Mouse (Mus musculus) heart, embryonic 15.5 days (tissue): ENCODE data around the gene Ccnf. TPM values are rescaled to one million over a fixed set of nuclear protein-coding genes. Genes with fewer than 3 reads are reported as not detected.
A peak's percentile ranks its signal among the peaks of the same experiment; 100 is the strongest.

Experiments
- ATAC-seq: fragments of 200-750 bp; cut with Nextera tagmentation; replicated peaks from 2 replicates; pipeline ENCODE4 v1.8.0; 2017; ENCODE audit warnings: low read depth, moderate TSS enrichment; ENCODE audit not compliant: insufficient number of reproducible peaks, insufficient read depth, low FRiP score
- H3K27ac ChIP-seq: fragments of 300-500 bp; sonication (generic); 2 replicates; pipeline ENCODE4 v1.5.1; 2015; ENCODE audit warnings: mild to moderate bottlenecking, inconsistent platforms
- H3K27me3 ChIP-seq: fragments of 300-500 bp; sonication (generic); 2 replicates; pipeline ENCODE4 v1.6.1; 2015; ENCODE audit warnings: inconsistent platforms
- H3K36me3 ChIP-seq: fragments of 300-500 bp; sonication (generic); 2 replicates; pipeline ENCODE4 v1.6.1; 2015; ENCODE audit warnings: mild to moderate bottlenecking, inconsistent platforms
- H3K4me1 ChIP-seq: fragments of 300-500 bp; sonication (generic); replicated peaks from 2 replicates; pipeline ENCODE4 v1.6.1; 2015; ENCODE audit warnings: inconsistent platforms
- H3K4me2 ChIP-seq: fragments of 300-500 bp; sonication (generic); 2 replicates; pipeline ENCODE4 v1.6.1; 2015; ENCODE audit warnings: inconsistent platforms, mild to moderate bottlenecking, moderate library complexity
- H3K4me3 ChIP-seq: fragments of 300-500 bp; sonication (generic); 2 replicates; pipeline ENCODE4 v1.5.1; 2015; ENCODE audit warnings: mild to moderate bottlenecking, inconsistent platforms
- H3K9ac ChIP-seq: fragments of 300-500 bp; sonication (generic); 2 replicates; pipeline ENCODE4 v1.6.1; 2015; ENCODE audit warnings: mild to moderate bottlenecking, inconsistent platforms
- H3K9me3 ChIP-seq: fragments of 300-500 bp; sonication (generic); replicated peaks from 2 replicates; pipeline ENCODE4 v1.6.1; 2016; ENCODE audit warnings: inconsistent platforms
- WGBS: fragments of 180-500 bp; shearing (Covaris S2); methylation state at CpG from one replicate; pipeline ENCODE4 v1.1.7; 2015; ENCODE audit warnings: mixed read lengths; 5-methylcytosine and 5-hydroxymethylcytosine counted together
- polyA plus RNA-seq: library from polyadenylated mRNA; unstranded; fragments of >200 nt; fragmentation: Nextera tagmentation; extraction: Ambion mirVana; gene quantifications from 2 replicates; pipeline ENCODE4 v1.2.1, GENCODE M21; 2015

Ccnf gene
- polyA plus RNA-seq, 1 experiment from 2014 or later, result 29.2 TPM

DNA sequence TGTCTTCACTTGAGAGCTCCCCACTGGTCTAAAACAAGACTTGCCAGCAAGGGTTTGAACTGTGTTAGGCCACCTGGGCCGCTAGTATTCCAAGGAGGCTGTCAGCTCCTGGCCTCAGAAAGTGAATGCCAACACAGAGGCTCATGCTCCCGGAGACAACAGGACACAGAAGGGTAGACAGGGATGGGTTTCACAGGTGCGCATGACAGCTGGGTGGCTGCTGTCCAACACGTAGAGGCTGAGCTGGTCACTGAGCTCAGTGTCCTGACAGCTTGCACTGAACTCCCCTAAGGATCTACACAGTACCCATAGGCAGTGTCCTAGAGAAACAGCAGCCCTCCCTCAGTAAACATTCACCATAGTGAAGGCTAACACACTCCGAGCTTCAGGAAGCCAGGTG lies 27.8 kb downstream of the Ccnf start:
- Histone ChIP-seq H3K4me2 (no peak overlapping the region), H3K9ac (no peak overlapping the region), H3K36me3 (peaks cover 54% of the 10 kb centered on the region), H3K4me1 (peaks cover 15% of the 10 kb centered on the region), H3K4me3 (no peak overlapping the region), H3K27ac (no peak overlapping the region), H3K9me3 (no peaks in the 10 kb centered on the region), H3K27me3 (no peaks in the 10 kb centered on the region)
- no peak for ATAC-seq
- WGBS, result 78% methylated on average over 5 of the region's 5 CpGs

DNA sequence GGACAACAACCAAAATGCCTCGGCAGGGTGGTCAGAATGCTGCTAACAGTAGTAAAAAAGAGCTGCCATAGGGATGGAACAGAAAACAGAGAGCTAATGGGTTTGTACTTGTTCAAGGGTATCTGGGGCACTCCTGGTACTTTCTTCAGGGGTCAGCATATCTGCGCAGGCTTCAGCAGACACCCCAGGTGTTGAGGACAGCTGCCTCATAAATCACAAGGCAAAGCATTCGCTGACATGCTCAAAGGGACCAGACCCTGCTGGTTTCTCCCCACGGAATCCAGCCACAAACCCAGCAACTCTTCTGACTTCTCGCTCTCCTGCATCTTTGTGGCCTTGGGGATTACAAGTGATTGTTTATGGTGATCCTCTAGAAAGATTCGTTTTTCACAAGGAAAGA lies 28.6 kb downstream of the Ccnf start:
- 74% methylated on average over 6 of the region's 6 CpGs for WGBS
- Histone ChIP-seq H3K9ac (no peak overlapping the region), H3K27me3 (no peaks in the 10 kb centered on the region), H3K4me2 (no peak overlapping the region), H3K9me3 (no peaks in the 10 kb centered on the region), H3K4me1 (peaks cover 15% of the 10 kb centered on the region), H3K4me3 (no peak overlapping the region), H3K27ac (no peak overlapping the region), H3K36me3 (peaks cover 47% of the 10 kb centered on the region)
- ATAC-seq, result no peak

DNA sequence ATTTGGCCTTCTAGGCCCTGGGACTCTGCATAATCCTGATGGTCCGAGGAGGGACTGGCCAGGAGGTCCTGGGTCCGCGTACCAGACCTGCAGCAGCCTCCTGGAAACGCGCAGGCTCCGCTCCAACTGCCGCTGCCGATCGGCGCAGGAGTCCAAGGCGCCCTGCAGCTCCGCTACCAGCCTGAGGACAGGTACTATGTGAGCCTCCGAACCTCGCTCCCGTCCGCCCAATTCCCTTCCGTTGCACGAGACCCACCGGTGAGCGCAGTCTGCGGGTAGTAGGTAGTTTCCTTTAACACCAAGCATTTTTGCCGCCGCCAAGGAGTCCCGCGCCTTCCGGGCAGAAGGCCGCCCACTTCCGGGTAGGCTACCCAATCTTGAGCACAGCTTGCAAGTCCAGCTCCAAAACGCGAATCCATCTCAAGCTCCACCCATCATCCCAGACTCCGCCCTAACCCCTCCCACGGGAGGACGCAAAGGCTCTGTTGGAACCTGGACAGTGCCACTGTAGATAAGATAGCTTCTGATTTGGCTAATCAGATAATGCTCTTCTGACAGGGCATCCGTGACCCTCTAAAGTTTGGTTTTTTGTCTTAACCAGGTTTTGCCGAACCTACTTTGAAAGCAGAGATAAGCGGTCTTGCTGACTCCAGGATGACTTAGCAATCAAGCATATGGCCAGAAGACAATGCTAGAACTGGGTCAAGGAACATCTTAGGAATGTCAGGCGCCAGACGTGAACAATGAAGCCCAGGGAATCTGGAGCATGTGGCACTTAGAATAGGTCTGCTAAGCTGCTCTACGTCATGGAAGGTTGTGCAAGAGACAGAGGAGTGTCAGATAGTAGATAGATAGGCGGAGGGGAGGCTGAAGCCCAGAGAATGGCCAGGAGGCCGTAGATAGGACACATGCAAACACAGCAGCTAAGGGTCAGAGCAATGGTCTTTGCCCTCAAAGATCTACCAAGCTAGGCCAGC lies 30.6 kb downstream of the Ccnf start, which contains the start of gene Tedc2:
Gene Tedc2 (minus strand): TSS at position 417 of the 977 bp plus-strand sequence.
- Histone ChIP-seq H3K4me3 (peak within 1 kb of the TSS; percentile 73), H3K27ac (peak within 1 kb of the TSS; percentile 49), H3K4me2 (peak within 1 kb of the TSS; percentile 82), H3K4me1 (peaks cover 15% of the 10 kb centered on the region), H3K36me3 (peaks cover 37% of the 10 kb centered on the region), H3K27me3 (no peaks in the 10 kb centered on the region), H3K9ac (peak within 1 kb of the TSS; percentile 70), H3K9me3 (no peaks in the 10 kb centered on the region)
- ATAC-seq, result peak; percentile 90
- 2% methylated on average over 41 of the region's 41 CpGs for WGBS

DNA sequence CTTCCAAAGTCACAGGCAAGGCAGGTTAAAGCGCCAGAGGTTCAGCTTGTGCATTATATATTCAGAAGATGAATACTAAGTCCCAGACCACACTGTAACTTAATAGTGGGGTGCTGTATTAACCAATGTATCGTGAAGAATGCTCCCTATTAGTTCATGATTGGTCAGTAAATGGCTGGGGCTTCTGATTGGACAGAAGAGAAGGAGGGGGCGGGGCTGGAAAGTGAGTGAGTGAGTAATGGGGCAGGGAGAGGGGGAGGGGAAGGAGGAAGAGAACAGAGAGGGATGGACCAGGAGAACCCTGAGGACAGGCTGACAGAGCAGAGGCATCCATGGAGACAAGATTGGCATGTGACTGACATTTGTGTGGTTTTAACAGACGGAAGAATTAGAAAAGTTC lies 34.4 kb downstream of the Ccnf start:
- ATAC-seq, result no peak
- H3K9ac ChIP-seq, result no peak overlapping the region
- no peaks in the 10 kb centered on the region for H3K9me3 ChIP-seq
- WGBS, result 79% methylated on average over 4 of the region's 4 CpGs
- no peak overlapping the region for H3K4me3 ChIP-seq
- peaks cover 14% of the 10 kb centered on the region for H3K36me3 ChIP-seq
- no peak overlapping the region for H3K27ac ChIP-seq
- peaks cover 20% of the 10 kb centered on the region for H3K4me1 ChIP-seq
- H3K4me2 ChIP-seq, result no peak overlapping the region
- H3K27me3 ChIP-seq, result peaks cover 8% of the 10 kb centered on the region; the same call in 1 of the 2 replicates

DNA sequence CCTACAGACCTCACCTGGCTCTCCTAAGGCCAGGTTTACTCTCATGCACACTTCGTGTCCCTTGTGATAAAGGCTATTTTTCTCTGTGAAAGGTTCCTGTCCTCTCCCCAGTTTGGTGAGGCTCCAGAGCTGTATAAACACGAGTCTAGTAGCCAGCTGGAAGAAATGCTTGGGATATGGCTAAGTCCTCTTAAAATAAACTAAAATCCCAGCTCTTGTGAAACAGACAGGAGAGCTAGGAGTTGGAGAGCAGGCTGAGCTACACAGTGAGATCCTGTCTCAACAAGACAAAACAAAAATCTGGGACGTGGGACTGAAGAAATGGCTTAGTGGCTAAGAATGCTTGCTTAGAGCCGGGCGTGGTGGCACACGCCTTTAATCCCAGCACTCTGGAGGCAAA lies 38.1 kb downstream of the Ccnf start:
- no peak overlapping the region for H3K4me3 ChIP-seq
- no peak for ATAC-seq
- WGBS, result 77% methylated on average over 6 of the region's 6 CpGs

DNA sequence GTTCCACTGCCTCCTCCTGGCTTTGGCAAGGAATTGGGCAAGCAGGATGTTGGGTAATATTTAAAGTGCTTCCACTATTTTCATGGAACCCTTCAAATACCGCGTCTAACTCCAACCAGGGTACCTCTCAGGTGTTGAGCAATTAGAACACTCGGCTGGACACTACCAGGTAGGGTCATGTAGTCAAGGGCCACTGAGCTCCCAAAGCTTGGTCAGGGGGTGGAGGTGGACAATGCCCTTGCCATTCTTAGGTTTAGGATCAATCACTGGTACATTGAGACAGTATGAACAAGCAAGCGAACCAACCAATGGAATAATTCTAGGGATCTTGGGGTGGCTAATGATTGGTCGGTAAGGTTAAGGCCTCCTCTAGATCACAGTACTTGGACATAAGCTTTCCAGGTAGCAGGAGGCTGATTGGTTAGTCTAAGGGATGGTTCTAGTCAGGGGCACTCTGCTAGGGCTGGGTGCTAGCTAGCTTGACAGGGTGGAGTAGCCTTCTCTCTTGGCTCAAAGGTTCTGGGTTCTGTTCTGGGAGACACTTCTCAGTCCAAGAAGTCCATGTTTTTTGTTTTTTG lies 38.8 kb downstream of the Ccnf start:
- Histone ChIP-seq H3K4me1 (peaks cover 38% of the 10 kb centered on the region), H3K9ac (no peak overlapping the region), H3K9me3 (no peaks in the 10 kb centered on the region), H3K36me3 (peaks cover 12% of the 10 kb centered on the region), H3K27ac (no peak overlapping the region), H3K4me2 (peak overlapping the region; percentile 90), H3K4me3 (peak overlapping the region; percentile 50), H3K27me3 (peaks cover 35% of the 10 kb centered on the region)
- no peak for ATAC-seq
- WGBS, result 30% methylated on average over 5 of the region's 5 CpGs

More for the DNA sequence above, 38.1 kb downstream of the Ccnf start:
- Histone ChIP-seq H3K27me3 (peaks cover 29% of the 10 kb centered on the region), H3K4me2 (no peak overlapping the region), H3K9ac (no peak overlapping the region), H3K9me3 (no peaks in the 10 kb centered on the region), H3K27ac (no peak overlapping the region), H3K4me1 (peaks cover 32% of the 10 kb centered on the region), H3K36me3 (peaks cover 14% of the 10 kb centered on the region)

DNA sequence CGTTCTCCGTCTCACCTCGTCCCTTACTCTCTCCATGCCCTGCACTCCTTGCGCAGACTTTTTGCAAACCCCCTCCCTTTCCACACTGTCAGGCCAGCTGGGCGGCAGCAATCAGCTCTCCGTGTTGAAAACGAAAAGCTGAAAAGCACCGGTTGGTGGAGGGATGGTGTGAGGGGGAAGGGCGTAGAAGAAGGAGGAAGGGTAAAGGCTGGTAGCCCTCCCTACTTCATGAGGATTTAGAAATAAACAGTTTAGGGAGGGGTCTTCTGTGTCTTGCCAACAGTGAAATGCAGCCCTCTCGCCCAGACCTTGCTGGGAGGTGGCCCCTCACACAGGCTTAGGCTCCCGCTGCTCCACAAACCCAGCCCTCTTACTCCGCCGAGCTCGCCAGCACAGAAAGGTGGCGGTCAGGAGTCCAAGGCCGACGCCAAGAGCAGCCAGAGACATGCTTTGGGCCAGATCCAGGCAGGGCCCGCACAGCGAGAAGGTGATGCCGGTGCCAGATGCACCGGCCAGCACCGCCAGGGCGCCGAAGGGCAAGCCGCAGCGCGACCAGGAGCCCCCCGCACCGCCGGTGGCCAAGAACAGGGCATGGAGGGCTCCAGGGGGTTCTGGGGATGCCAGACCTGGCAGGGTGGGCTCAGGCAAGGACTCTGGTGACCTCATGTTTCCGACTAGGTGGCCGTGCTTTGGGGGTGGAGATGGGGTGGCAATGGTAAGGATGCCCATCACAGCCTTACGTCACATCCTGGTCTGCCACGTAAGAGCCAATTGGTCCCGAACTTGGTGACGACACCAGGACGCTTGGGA lies 39.4 kb downstream of the Ccnf start:
- Histone ChIP-seq H3K4me2 (peak overlapping the region; percentile 90), H3K4me1 (peaks cover 44% of the 10 kb centered on the region), H3K9me3 (no peaks in the 10 kb centered on the region), H3K4me3 (peak overlapping the region; percentile 50), H3K27me3 (peaks cover 42% of the 10 kb centered on the region), H3K36me3 (peaks cover 10% of the 10 kb centered on the region), H3K9ac (peak overlapping the region; percentile 66), H3K27ac (0 out of 2 replicates have a peak overlapping the region, but pooled peaks have one; percentile 8)
- ATAC-seq, result no peak
- WGBS, result 3% methylated on average over 37 of the region's 37 CpGs

DNA sequence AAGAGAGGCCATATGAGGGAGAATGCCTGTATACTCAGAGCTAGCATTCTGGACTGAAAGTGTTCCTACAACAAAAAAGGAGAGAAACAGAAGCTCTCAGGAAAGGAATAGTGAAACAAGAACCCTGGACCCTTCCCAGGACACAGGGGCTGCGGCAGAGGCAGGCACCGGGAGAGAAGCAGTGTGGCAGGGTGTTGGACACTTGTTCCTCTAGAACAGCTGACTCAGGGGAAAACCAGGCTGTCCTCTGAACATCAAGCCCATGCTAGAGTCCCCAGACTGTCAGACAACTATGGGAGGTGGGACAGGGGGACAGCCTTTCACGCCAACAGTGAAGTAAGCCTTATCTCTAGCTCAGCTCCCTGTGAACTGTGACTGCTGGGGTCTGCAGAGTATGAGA lies 40.7 kb downstream of the Ccnf start:
- Histone ChIP-seq H3K9ac (no peak overlapping the region), H3K4me2 (no peak overlapping the region), H3K4me3 (no peak overlapping the region), H3K4me1 (peaks cover 57% of the 10 kb centered on the region), H3K36me3 (peaks cover 4% of the 10 kb centered on the region), H3K27ac (no peak overlapping the region), H3K9me3 (no peaks in the 10 kb centered on the region), H3K27me3 (peaks cover 51% of the 10 kb centered on the region)
- ATAC-seq, result no peak
- 71% methylated on average over 3 of the region's 3 CpGs for WGBS

DNA sequence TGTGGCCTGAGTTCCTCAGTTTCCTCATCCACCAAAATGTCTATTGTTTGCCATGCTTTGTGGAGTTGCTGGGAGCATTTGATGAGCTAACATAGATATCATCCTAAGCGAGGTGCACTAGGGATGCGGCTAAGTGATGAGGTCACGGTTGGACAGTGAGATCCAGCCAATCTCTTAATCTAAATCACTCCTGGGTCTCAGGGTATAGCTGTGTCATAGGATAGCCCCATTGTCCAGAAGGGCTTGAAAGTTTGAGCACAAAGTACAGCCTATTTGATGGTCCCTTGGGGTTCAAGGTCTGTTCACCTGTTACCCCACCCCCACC lies 41.4 kb downstream of the Ccnf start:
- Histone ChIP-seq H3K27ac (peak overlapping the region; percentile 66; the same call in 1 of the 2 replicates), H3K4me1 (peaks cover 59% of the 10 kb centered on the region), H3K27me3 (peaks cover 51% of the 10 kb centered on the region), H3K9ac (no peak overlapping the region), H3K9me3 (no peaks in the 10 kb centered on the region), H3K4me2 (no peak overlapping the region), H3K4me3 (no peak overlapping the region), H3K36me3 (no peaks in the 10 kb centered on the region)
- no peak for ATAC-seq
- 65% methylated on average over 3 of the region's 3 CpGs for WGBS

DNA sequence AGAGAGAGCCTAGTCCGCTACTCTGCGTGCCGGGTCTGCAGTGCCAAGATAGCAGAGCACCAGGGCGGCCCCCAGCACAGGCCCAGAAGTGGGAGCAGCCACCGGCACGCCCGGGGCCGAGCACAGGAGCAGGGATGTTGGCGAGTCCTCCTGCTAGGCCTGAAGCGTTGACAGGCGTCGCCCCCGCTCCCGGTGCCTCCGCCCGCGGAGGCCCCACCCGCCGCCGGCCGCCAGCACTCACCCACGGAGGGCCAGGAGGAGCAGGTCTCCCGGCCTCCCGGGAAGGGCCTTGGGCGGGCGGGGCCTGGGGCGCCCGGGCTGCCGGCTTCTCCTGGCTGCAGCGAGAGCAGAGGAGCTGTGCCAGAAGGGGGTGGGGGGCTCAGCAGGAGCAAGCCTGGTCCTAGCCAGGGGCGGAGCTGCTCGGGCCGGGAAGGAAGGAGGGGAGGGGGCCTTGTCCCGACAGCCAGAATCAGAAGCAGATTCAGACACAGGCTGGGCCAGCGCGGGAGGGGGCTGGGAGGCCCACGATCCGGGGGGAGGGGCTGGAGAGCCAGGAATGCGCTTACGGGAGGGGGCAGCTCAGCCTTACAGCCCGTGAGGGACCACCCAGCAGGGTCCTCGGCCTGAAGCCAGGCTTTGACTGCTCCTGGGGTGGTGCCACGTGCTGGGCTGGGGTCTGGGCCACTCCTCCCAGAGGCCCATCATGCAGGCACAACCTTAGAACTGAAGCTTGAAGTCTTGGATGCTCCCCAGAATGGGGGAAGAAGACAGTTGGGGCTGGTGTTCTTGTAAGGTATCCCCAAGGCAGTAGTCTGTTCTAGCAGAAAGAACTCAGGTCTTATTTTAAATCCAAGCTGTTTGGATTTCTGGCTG lies 42.0 kb downstream of the Ccnf start, which contains the start of gene Ntn3:
Gene Ntn3 (minus strand): TSS at position 489 of the 873 bp plus-strand sequence.
- Histone ChIP-seq H3K27me3 (peaks cover 51% of the 10 kb centered on the region), H3K4me1 (peaks cover 65% of the 10 kb centered on the region), H3K9ac (peak within 1 kb of the TSS; percentile 70), H3K27ac (peak within 1 kb of the TSS; percentile 66), H3K4me3 (peak within 1 kb of the TSS; percentile 53), H3K9me3 (no peaks in the 10 kb centered on the region), H3K4me2 (peak within 1 kb of the TSS; percentile 80), H3K36me3 (no peaks in the 10 kb centered on the region)
- under 1% methylated on average over 38 of the region's 43 CpGs for WGBS
- ATAC-seq, result peak; percentile 43
